Mouse (Mus musculus): Measurements from ENCODE around the gene D630003M21Rik. TPM values are rescaled to one million over a fixed set of nuclear protein-coding genes. Genes with fewer than 3 reads are reported as not detected.

Gene D630003M21Rik
- polyA plus RNA-seq, 1 experiment, result 2.8 TPM

DNA sequence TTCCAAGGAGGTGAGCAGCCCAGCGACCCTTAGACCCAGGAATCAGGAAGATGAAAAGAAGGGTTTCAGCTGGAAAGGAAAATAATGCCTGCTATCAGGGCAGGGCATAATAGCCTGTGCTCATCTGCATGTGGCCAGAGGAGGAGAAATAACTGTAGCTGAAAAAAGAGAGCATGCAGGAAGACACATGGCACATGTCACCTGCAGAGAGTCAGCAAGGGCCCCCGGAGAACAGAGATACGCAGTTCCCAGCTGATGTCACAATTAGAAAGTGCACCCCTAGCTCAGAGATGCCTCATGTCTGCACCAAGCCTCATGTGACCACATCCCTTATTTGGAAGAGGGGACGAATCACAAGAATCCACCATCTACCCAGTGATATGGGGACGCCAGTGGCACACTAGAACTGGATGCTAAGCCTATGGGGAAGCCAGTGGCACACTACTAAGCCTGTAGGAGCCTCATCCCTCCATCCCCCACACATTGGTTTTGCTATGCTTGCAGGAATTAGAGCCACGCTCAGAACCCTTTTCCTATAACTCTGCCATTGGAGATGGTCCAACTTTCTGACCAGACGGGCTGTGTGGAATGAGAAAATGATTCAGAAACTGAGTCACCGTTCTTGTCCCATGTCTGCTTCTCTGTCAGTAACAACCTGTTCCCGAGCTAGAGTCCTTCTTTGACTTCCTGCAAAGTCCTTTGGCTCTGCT, 61.4 kb downstream of the D630003M21Rik start:
- H3K27ac ChIP-seq (ENCODE audit: control insufficient read depth, insufficient read depth, low read depth, low read length), result peak overlapping the region; percentile 56
- H3K4me1 ChIP-seq (ENCODE audit: control insufficient read depth, insufficient read depth, low read length), result no peaks in the 10 kb centered on the region
- no peaks in the 10 kb centered on the region for H3K27me3 ChIP-seq (ENCODE audit: control insufficient read depth, insufficient read depth, low read length)
- no peak overlapping the region for H3K4me3 ChIP-seq (ENCODE audit: control insufficient read depth, low read depth, low read length)
- no peaks in the 10 kb centered on the region for H3K36me3 ChIP-seq (ENCODE audit: control insufficient read depth, insufficient read depth, low read length)
- TF ChIP-seq CTCF (IDR thresholded peaks at IDR 0.05; ENCODE audit: control insufficient read depth, insufficient read depth, insufficient replicate concordance, low read depth, low read length) (no peak), POLR2A (IDR thresholded peaks at IDR 0.05; ENCODE audit: control insufficient read depth, low read depth, low read length) (no peak)

DNA sequence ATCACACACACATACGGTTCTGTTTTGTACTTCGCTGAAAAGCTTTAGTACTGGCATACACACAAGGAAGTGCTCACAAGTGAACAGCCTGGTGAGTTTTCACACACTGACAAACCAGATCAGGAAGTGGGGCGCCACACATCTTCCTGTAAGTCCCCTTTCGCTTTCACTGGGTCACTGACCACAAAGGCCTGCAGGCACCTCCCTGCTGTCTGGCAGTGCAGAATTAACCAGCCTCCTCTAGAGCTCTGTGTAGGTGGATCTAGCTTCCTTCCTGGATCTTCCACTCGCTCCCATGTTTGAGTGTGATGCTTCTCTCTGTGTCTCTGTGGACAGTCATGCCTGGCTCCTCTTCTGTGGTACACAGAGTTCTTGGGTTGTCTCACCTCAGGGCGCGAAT, 62.4 kb downstream of the D630003M21Rik start:
- H3K4me1 ChIP-seq (ENCODE audit: control insufficient read depth, insufficient read depth, low read length), result no peaks in the 10 kb centered on the region
- H3K4me3 ChIP-seq (ENCODE audit: control insufficient read depth, low read depth, low read length), result no peak overlapping the region
- H3K27me3 ChIP-seq (ENCODE audit: control insufficient read depth, insufficient read depth, low read length), result no peaks in the 10 kb centered on the region
- H3K27ac ChIP-seq (ENCODE audit: control insufficient read depth, insufficient read depth, low read depth, low read length), result no peak overlapping the region
- no peaks in the 10 kb centered on the region for H3K36me3 ChIP-seq (ENCODE audit: control insufficient read depth, insufficient read depth, low read length)
- TF ChIP-seq POLR2A (IDR thresholded peaks at IDR 0.05; ENCODE audit: control insufficient read depth, low read depth, low read length) (no peak), CTCF (IDR thresholded peaks at IDR 0.05; ENCODE audit: control insufficient read depth, insufficient read depth, insufficient replicate concordance, low read depth, low read length) (no peak)

- H3K27me3 ChIP-seq (ENCODE audit: control insufficient read depth, insufficient read depth, low read length), result no peaks in the 10 kb centered on the region
- TF ChIP-seq CTCF (IDR thresholded peaks at IDR 0.05; ENCODE audit: control insufficient read depth, insufficient read depth, insufficient replicate concordance, low read depth, low read length), result no peak
- TF ChIP-seq POLR2A (IDR thresholded peaks at IDR 0.05; ENCODE audit: control insufficient read depth, low read depth, low read length), result no peak
- H3K27ac ChIP-seq (ENCODE audit: control insufficient read depth, insufficient read depth, low read depth, low read length), result no peak overlapping the region
- no peak overlapping the region for H3K4me3 ChIP-seq (ENCODE audit: control insufficient read depth, low read depth, low read length)
- no peaks in the 10 kb centered on the region for H3K4me1 ChIP-seq (ENCODE audit: control insufficient read depth, insufficient read depth, low read length)
- H3K36me3 ChIP-seq (ENCODE audit: control insufficient read depth, insufficient read depth, low read length), result no peaks in the 10 kb centered on the region
Measured at GRCm38 (mm10) chr2:158165776-158166175, 63.2 kb downstream of the D630003M21Rik start.

DNA sequence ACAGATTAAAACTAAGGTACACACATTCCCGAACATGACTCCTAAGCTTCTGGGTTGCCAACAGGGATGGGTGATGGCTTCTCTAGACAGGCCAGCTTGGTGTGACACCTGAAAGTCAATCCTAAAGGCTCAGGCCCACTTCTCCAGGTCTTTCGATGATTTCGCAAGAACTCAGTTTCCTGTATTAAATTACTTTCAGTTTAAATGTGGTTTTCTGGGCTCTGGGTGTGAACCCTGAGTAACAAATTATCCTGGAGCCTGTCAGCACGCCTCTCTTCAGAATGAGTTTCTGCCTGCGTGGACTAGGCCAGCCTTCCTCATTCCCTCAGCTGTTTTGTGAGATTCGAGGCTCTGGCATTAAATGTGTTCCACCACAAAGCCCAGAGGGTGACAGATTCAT, 66.0 kb downstream of the D630003M21Rik start:
- Histone ChIP-seq H3K4me3 (ENCODE audit: control insufficient read depth, low read depth, low read length) (no peak overlapping the region), H3K27ac (ENCODE audit: control insufficient read depth, insufficient read depth, low read depth, low read length) (no peak overlapping the region), H3K36me3 (ENCODE audit: control insufficient read depth, insufficient read depth, low read length) (no peaks in the 10 kb centered on the region), H3K4me1 (ENCODE audit: control insufficient read depth, insufficient read depth, low read length) (0 out of 2 replicates have a peak, but pooled peaks cover 2% of the 10 kb centered on the region), H3K27me3 (ENCODE audit: control insufficient read depth, insufficient read depth, low read length) (no peaks in the 10 kb centered on the region)
- TF ChIP-seq POLR2A (IDR thresholded peaks at IDR 0.05; ENCODE audit: control insufficient read depth, low read depth, low read length) (no peak), CTCF (IDR thresholded peaks at IDR 0.05; ENCODE audit: control insufficient read depth, insufficient read depth, insufficient replicate concordance, low read depth, low read length) (no peak)

DNA sequence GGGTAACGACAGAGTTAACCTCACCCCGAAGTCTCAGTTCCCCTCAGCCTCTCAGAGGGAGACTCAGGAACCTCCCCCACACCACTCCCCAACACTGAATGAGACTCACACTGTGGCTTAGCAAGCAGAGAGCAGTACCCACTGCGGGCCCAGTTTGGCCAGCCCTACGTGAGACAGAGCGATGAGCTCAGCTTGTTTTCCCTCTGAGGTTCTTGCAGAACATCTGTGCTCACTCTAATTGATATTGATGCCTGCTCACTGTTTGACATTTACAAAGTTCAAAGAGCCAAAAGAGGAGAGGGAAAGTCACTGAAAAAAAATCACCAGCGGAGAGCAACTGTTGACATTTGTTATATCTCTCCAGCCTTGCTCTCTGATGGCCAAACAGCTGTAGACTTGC, 67.3 kb downstream of the D630003M21Rik start:
- Histone ChIP-seq H3K27me3 (ENCODE audit: control insufficient read depth, insufficient read depth, low read length) (no peaks in the 10 kb centered on the region), H3K4me1 (ENCODE audit: control insufficient read depth, insufficient read depth, low read length) (0 out of 2 replicates have a peak, but pooled peaks cover 2% of the 10 kb centered on the region), H3K27ac (ENCODE audit: control insufficient read depth, insufficient read depth, low read depth, low read length) (no peak overlapping the region), H3K4me3 (ENCODE audit: control insufficient read depth, low read depth, low read length) (no peak overlapping the region), H3K36me3 (ENCODE audit: control insufficient read depth, insufficient read depth, low read length) (no peaks in the 10 kb centered on the region)
- no peak for TF ChIP-seq POLR2A (IDR thresholded peaks at IDR 0.05; ENCODE audit: control insufficient read depth, low read depth, low read length)
- TF ChIP-seq CTCF (IDR thresholded peaks at IDR 0.05; ENCODE audit: control insufficient read depth, insufficient read depth, insufficient replicate concordance, low read depth, low read length), result no peak

GRCm38 (mm10) chr2:158159376-158160235, 69.4 kb downstream of the D630003M21Rik start:
- Histone ChIP-seq H3K4me3 (ENCODE audit: control insufficient read depth, low read depth, low read length) (no peak overlapping the region), H3K27me3 (ENCODE audit: control insufficient read depth, insufficient read depth, low read length) (no peaks in the 10 kb centered on the region)
- no peak for TF ChIP-seq POLR2A (IDR thresholded peaks at IDR 0.05; ENCODE audit: control insufficient read depth, low read depth, low read length)
- no peak for TF ChIP-seq CTCF (IDR thresholded peaks at IDR 0.05; ENCODE audit: control insufficient read depth, insufficient read depth, insufficient replicate concordance, low read depth, low read length)

GRCm38 (mm10) chr2:158157654-158158053, 71.4 kb downstream of the D630003M21Rik start:
- Histone ChIP-seq H3K4me3 (ENCODE audit: control insufficient read depth, low read depth, low read length) (no peak overlapping the region), H3K36me3 (ENCODE audit: control insufficient read depth, insufficient read depth, low read length) (no peaks in the 10 kb centered on the region), H3K4me1 (ENCODE audit: control insufficient read depth, insufficient read depth, low read length) (peaks cover 7% of the 10 kb centered on the region), H3K27ac (ENCODE audit: control insufficient read depth, insufficient read depth, low read depth, low read length) (no peak overlapping the region), H3K27me3 (ENCODE audit: control insufficient read depth, insufficient read depth, low read length) (peaks cover 2% of the 10 kb centered on the region; the same call in 1 of the 2 replicates)
- TF ChIP-seq POLR2A (IDR thresholded peaks at IDR 0.05; ENCODE audit: control insufficient read depth, low read depth, low read length) (no peak), CTCF (IDR thresholded peaks at IDR 0.05; ENCODE audit: control insufficient read depth, insufficient read depth, insufficient replicate concordance, low read depth, low read length) (no peak)

More at GRCm38 (mm10) chr2:158159376-158160235, 69.4 kb downstream of the D630003M21Rik start:
- Histone ChIP-seq H3K27ac (ENCODE audit: control insufficient read depth, insufficient read depth, low read depth, low read length) (no peak overlapping the region; the same call in 1 of the 2 replicates), H3K36me3 (ENCODE audit: control insufficient read depth, insufficient read depth, low read length) (no peaks in the 10 kb centered on the region), H3K4me1 (ENCODE audit: control insufficient read depth, insufficient read depth, low read length) (0 out of 2 replicates have a peak, but pooled peaks cover 2% of the 10 kb centered on the region)
